Mouse (Mus musculus): ENCODE data around the gene Lrp10. TPM values are rescaled to one million over a fixed set of nuclear protein-coding genes. Genes with fewer than 3 reads are reported as not detected.

Lrp10 gene
- total and polyA plus RNA-seq, 2 experiments from 2014 or later = 36.0 to 57.7 TPM

DNA sequence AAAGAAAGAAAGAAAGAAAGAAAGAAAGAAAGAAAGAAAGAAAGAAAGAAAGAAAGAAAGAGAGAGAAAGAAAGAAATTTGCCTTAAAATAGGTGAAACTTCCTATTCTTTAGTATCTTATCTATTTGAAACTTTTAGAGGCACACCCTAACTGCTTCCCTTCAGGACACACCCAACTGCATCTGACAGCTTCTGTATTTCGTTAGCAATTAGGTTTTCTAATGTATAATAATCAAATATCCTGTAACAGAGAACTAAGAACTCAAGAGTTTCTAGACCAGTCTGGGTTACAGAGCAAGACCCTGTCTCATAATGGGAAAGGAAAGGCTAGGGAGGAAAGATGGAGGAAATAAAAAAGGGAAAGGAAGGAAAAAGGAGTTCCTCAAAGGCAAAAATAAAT is 39.3 kb upstream of the Lrp10 start:
- TF ChIP-seq CTCF (IDR thresholded peaks at IDR 0.05; ENCODE audit: low read depth) = no peak
- no peak overlapping the region for H3K27ac ChIP-seq
- H3K4me3 ChIP-seq (ENCODE audit: low read length) = no peak overlapping the region
- H3K9ac ChIP-seq (replicated peaks; ENCODE audit: low read length) = no peak overlapping the region
- ATAC-seq (no peak), DNase-seq (ENCODE audit: low spot score) (no peak)
- no peak overlapping the region for H3K4me2 ChIP-seq (ENCODE audit: low read depth, low read length)
- no peaks in the 10 kb centered on the region for H3K27me3 ChIP-seq (ENCODE audit: insufficient read depth, low read length)
- WGBS = 87% methylated on average over 1 of the region's 1 CpGs
- no peaks in the 10 kb centered on the region for H3K9me3 ChIP-seq (ENCODE audit: low read length)
- H3K4me1 ChIP-seq (ENCODE audit: insufficient read depth, low read length) = 0 out of 2 replicates have a peak, but pooled peaks cover 3% of the 10 kb centered on the region
- peaks cover 5% of the 10 kb centered on the region; the same call in 1 of the 2 replicates for H3K36me3 ChIP-seq (ENCODE audit: insufficient read depth, low read length)

DNA sequence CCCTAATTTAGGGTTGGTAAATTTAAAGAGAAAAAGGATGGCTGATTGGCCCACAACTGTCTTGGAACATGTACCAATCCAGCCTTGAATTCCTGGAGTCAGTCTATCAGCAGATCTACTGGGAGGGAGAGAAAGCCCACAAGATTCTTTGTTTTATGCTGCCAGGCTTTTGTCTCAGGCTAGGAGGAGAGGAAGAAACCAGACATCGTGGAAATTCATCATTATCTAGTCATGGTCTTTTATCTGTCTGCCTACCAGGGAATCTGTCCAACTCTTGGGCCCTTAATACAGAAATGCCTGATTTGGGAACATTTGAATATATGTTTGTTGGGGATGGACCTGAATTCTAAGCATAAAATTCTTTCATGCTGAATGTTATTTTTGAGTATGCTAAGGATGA is 38.4 kb upstream of the Lrp10 start:
- Histone ChIP-seq H3K27me3 (ENCODE audit: insufficient read depth, low read length) (no peaks in the 10 kb centered on the region), H3K4me3 (ENCODE audit: low read length) (peak overlapping the region; percentile 77; the same call in 1 of the 2 replicates), H3K36me3 (ENCODE audit: insufficient read depth, low read length) (peaks cover 7% of the 10 kb centered on the region; the same call in 1 of the 2 replicates), H3K27ac (no peak overlapping the region), H3K4me2 (ENCODE audit: low read depth, low read length) (peak overlapping the region; percentile 64; the same call in 1 of the 2 replicates), H3K9ac (replicated peaks; ENCODE audit: low read length) (no peak overlapping the region), H3K4me1 (ENCODE audit: insufficient read depth, low read length) (0 out of 2 replicates have a peak, but pooled peaks cover 5% of the 10 kb centered on the region), H3K9me3 (ENCODE audit: low read length) (no peaks in the 10 kb centered on the region)
- WGBS = 77% methylated on average over 1 of the region's 1 CpGs
- ATAC-seq = no peak
- no peak for DNase-seq (ENCODE audit: low spot score)
- no peak for TF ChIP-seq CTCF (IDR thresholded peaks at IDR 0.05; ENCODE audit: low read depth)

GRCm38 (mm10) chr14:54426003-54426688 is 37.8 kb upstream of the Lrp10 start:
- Histone ChIP-seq H3K27ac (peak overlapping the region; percentile 87), H3K9me3 (ENCODE audit: low read length) (no peaks in the 10 kb centered on the region), H3K27me3 (ENCODE audit: insufficient read depth, low read length) (no peaks in the 10 kb centered on the region), H3K9ac (replicated peaks; ENCODE audit: low read length) (peak overlapping the region; percentile 64), H3K4me2 (ENCODE audit: low read depth, low read length) (peak overlapping the region; percentile 64), H3K4me1 (ENCODE audit: insufficient read depth, low read length) (0 out of 2 replicates have a peak, but pooled peaks cover 10% of the 10 kb centered on the region), H3K36me3 (ENCODE audit: insufficient read depth, low read length) (peaks cover 7% of the 10 kb centered on the region; the same call in 1 of the 2 replicates), H3K4me3 (ENCODE audit: low read length) (peak overlapping the region; percentile 77)
- ATAC-seq (peak; percentile 50), DNase-seq (ENCODE audit: low spot score) (no peak)
- 0 out of 2 replicates have a peak, but pooled peaks have one; percentile 2 for TF ChIP-seq CTCF (IDR thresholded peaks at IDR 0.05; ENCODE audit: low read depth)
- 31% methylated on average over 14 of the region's 14 CpGs for WGBS

GRCm38 (mm10) chr14:54426689-54427398 is 37.1 kb upstream of the Lrp10 start, which contains the start of gene Mrpl52:
Gene Mrpl52 (plus strand): TSS chr14:54426909.
- peak within 1 kb of the TSS; percentile 87 for H3K27ac ChIP-seq
- H3K27me3 ChIP-seq (ENCODE audit: insufficient read depth, low read length) = no peaks in the 10 kb centered on the region
- no peak for TF ChIP-seq CTCF (IDR thresholded peaks at IDR 0.05; ENCODE audit: low read depth)
- H3K4me3 ChIP-seq (ENCODE audit: low read length) = peak within 1 kb of the TSS; percentile 77
- DNase-seq (ENCODE audit: low spot score) (peak; percentile 97), ATAC-seq (peak; percentile 86)
- peaks cover 7% of the 10 kb centered on the region; the same call in 1 of the 2 replicates for H3K36me3 ChIP-seq (ENCODE audit: insufficient read depth, low read length)
- H3K9me3 ChIP-seq (ENCODE audit: low read length) = no peaks in the 10 kb centered on the region
- H3K4me1 ChIP-seq (ENCODE audit: insufficient read depth, low read length) = 0 out of 2 replicates have a peak, but pooled peaks cover 10% of the 10 kb centered on the region
- under 1% methylated on average over 48 of the region's 48 CpGs for WGBS
- H3K9ac ChIP-seq (replicated peaks; ENCODE audit: low read length) = peak within 1 kb of the TSS; percentile 64
- H3K4me2 ChIP-seq (ENCODE audit: low read depth, low read length) = peak within 1 kb of the TSS; percentile 64

DNA sequence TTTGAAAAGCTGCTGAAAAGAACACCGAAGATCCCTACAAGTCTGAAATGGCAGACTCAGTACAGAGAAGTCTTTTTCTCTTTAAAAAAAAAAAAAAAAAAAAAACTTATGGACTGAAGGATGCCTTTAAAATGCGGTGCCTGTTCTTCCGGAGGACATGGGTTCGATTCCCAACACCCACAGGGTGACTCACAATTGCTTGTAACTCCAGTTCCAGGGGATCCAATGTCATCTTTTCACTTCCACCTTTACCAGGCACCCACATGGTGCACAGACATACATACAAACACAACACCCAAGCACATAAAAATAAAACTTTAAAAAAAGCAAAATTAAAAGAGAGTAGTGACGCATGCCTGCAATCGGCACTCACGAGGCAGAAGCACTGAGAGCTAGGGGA is 36.2 kb upstream of the Lrp10 start:
- DNase-seq (ENCODE audit: low spot score) (no peak), ATAC-seq (no peak)
- H3K4me3 ChIP-seq (ENCODE audit: low read length) = peak overlapping the region; percentile 77; the same call in 1 of the 2 replicates
- H3K9ac ChIP-seq (replicated peaks; ENCODE audit: low read length) = no peak overlapping the region
- no peaks in the 10 kb centered on the region for H3K27me3 ChIP-seq (ENCODE audit: insufficient read depth, low read length)
- no peaks in the 10 kb centered on the region for H3K9me3 ChIP-seq (ENCODE audit: low read length)
- peak overlapping the region; percentile 64 for H3K4me2 ChIP-seq (ENCODE audit: low read depth, low read length)
- peaks cover 7% of the 10 kb centered on the region; the same call in 1 of the 2 replicates for H3K36me3 ChIP-seq (ENCODE audit: insufficient read depth, low read length)
- TF ChIP-seq CTCF (IDR thresholded peaks at IDR 0.05; ENCODE audit: low read depth) = no peak
- H3K4me1 ChIP-seq (ENCODE audit: insufficient read depth, low read length) = 0 out of 2 replicates have a peak, but pooled peaks cover 10% of the 10 kb centered on the region
- no peak overlapping the region for H3K27ac ChIP-seq
- 91% methylated on average over 7 of the region's 7 CpGs for WGBS

- Histone ChIP-seq H3K36me3 (ENCODE audit: insufficient read depth, low read length) (peaks cover 7% of the 10 kb centered on the region; the same call in 1 of the 2 replicates), H3K4me3 (ENCODE audit: low read length) (no peak overlapping the region), H3K27ac (no peak overlapping the region), H3K4me1 (ENCODE audit: insufficient read depth, low read length) (0 out of 2 replicates have a peak, but pooled peaks cover 10% of the 10 kb centered on the region), H3K4me2 (ENCODE audit: low read depth, low read length) (no peak overlapping the region), H3K9me3 (ENCODE audit: low read length) (no peaks in the 10 kb centered on the region), H3K27me3 (ENCODE audit: insufficient read depth, low read length) (no peaks in the 10 kb centered on the region), H3K9ac (replicated peaks; ENCODE audit: low read length) (no peak overlapping the region)
- no peak for TF ChIP-seq CTCF (IDR thresholded peaks at IDR 0.05; ENCODE audit: low read depth)
- 91% methylated on average over 5 of the region's 5 CpGs for WGBS
- ATAC-seq (no peak), DNase-seq (ENCODE audit: low spot score) (no peak)
Observed at GRCm38 (mm10) chr14:54428421-54428820, 35.5 kb upstream of the Lrp10 start.
